Mouse (Mus musculus): ENCODE measurements around the gene AW209491. TPM values are rescaled to one million over a fixed set of nuclear protein-coding genes. Genes with fewer than 3 reads are reported as not detected.

AW209491 gene
- polyA plus RNA-seq (2016; fragmentation: Nextera tagmentation; extraction: Ambion mirVana) = 32.1 and 36.4 TPM in 2 replicates

DNA sequence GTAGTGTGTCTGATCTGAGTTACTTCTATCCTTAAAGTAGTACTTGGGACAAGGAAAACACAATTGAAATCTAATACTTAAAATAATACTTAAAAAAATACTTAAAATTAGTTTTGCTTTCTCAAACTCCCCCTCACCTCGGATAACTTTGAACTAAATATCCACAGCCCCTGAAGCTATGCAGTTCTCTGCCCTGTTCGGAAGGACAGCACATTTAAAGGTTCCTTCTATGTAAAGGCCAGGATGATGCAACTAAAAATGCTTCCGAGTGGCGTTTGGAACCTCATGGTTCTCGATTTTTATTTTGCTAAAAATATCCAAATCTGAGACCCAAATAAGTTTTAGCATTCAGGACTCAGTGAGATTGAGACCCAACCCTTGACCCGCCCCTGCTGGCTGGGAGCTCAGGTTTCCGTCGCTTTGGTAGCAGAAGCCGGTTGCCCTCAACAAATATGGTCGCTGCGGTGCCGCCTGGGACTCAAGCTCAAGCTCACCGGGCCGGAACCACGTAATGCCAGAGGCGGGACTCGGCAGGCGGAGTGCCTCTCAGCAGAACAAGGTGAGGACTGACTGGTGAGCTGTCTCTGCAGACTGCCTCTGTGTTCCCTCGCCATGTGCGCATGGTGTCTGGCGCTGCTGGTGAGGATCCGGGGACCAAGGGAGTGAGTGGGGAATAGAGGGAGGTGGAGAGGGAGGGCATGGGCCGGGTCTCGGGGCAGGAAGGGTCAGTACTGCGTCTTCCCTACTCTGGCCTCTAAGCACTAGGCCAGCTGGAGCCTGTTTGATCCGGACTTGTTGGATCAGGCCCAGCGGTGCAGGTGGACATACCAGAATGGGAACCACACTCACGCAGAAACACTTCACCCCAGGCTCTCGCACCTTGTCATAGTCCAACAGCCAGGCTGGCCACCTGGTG lies at the start of gene AW209491:
TSS of gene AW209491 (plus strand) at position 429 of the 916 bp plus-strand sequence.
- H3K9me3 ChIP-seq = no peaks in the 10 kb centered on the region
- DNase-seq (ENCODE audit: extremely low spot score, low spot score) = peak; percentile 92
- peak within 1 kb of the TSS; percentile 91 for H3K27ac ChIP-seq
- peaks cover 18% of the 10 kb centered on the region for H3K4me1 ChIP-seq
- no peaks in the 10 kb centered on the region for H3K27me3 ChIP-seq (ENCODE audit: poor library complexity, severe bottlenecking)
- peak within 1 kb of the TSS; percentile 75 for H3K4me3 ChIP-seq
- H3K36me3 ChIP-seq (replicated peaks) = peaks cover 43% of the 10 kb centered on the region
- WGBS = 2% methylated on average over 29 of the region's 29 CpGs

DNA sequence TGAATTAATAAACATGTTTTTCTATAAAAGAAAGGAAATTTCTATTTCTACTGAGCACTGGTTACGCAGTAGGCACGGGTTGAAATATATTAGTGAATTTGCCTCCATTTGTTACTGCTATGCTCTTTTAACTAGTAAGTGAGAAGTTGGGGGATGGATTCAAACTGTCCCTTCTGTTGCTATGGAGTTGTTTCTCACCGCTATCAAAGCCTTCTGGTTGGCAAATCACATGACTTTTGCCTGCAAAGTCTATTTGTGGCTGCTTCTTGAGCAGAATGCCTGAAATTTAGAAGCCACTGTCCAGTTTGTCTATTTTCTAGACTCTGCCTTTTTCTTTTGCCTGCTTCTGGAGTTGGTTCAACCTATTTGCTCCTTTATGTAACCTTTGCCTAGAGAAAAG lies 49.6 kb upstream of the AW209491 start:
- no peaks in the 10 kb centered on the region for H3K36me3 ChIP-seq (replicated peaks)
- no peak overlapping the region for H3K27ac ChIP-seq
- 84% methylated on average over 3 of the region's 3 CpGs for WGBS
- no peaks in the 10 kb centered on the region for H3K27me3 ChIP-seq (ENCODE audit: poor library complexity, severe bottlenecking)
- H3K4me1 ChIP-seq = peaks cover 15% of the 10 kb centered on the region; the same call in 1 of the 2 replicates
- H3K4me3 ChIP-seq = no peak overlapping the region
- H3K9me3 ChIP-seq = peaks cover 1% of the 10 kb centered on the region; the same call in 1 of the 2 replicates
- no peak for DNase-seq (ENCODE audit: extremely low spot score, low spot score)

DNA sequence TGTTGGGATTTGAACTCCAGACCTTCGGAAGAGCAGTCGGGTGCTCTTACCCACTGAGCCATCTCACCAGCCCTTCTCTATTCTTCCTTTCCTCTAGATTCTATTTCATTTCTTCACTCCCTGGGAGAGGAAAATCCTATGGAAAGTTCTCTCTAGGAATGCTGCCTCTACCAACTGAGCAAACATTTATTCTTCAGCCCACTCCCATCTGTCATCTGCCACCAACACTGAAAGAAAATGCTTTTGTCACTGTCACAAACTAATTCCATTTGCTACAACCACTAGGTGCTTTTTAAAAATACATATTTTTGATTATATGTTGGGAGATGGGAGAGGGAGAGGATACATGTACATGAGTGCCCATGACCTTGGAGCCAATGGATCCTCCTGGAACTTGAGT lies 27.2 kb upstream of the AW209491 start:
- WGBS = 96% methylated on average over 2 of the region's 2 CpGs
- no peak for DNase-seq (ENCODE audit: extremely low spot score, low spot score)
- Histone ChIP-seq H3K9me3 (no peaks in the 10 kb centered on the region), H3K4me1 (no peaks in the 10 kb centered on the region), H3K4me3 (no peak overlapping the region), H3K27me3 (ENCODE audit: poor library complexity, severe bottlenecking) (no peaks in the 10 kb centered on the region), H3K27ac (no peak overlapping the region), H3K36me3 (replicated peaks) (no peaks in the 10 kb centered on the region)

DNA sequence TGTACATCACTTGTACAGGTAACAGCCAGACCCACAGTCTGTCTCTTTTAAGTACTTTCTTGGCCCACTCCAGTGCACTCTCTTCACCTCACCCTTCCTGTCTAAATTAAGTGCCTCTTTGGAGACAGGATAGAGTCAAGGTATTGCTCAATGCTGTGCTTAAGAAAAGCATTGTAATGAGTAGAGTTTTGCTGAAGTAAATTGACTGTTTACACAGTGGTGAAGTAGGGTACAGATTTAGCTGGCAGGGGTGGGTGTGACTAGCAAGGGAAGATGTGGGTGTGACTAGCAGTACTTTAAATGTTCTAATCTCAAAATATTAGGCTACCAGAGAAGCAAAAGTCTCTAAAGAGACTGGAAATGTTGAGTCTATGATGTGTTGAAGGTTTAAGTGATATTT lies 22.3 kb upstream of the AW209491 start:
- H3K4me3 ChIP-seq = no peak overlapping the region
- H3K27me3 ChIP-seq (ENCODE audit: poor library complexity, severe bottlenecking) = no peaks in the 10 kb centered on the region
- no peak for DNase-seq (ENCODE audit: extremely low spot score, low spot score)
- H3K4me1 ChIP-seq = 0 out of 2 replicates have a peak, but pooled peaks cover 7% of the 10 kb centered on the region
- H3K36me3 ChIP-seq (replicated peaks) = peaks cover 26% of the 10 kb centered on the region
- H3K9me3 ChIP-seq = no peaks in the 10 kb centered on the region
- H3K27ac ChIP-seq = no peak overlapping the region

DNA sequence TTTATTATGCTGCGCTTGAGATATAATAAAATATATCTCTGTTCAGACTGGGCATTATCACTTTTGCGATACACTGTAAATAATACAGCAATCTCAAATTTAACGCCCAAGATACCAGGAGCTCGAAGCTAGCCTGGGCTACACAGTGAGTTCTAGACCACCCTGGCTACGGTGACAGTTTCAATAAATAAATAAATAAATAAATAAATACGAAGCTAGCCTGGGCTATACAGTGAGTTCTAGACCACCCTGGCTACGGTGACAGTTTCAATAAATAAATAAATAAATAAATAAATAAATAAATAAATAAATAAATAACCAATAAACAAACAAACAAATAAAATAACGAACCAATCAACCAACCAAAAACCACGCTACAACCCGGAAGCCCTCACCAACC lies 17.5 kb upstream of the AW209491 start:
- Histone ChIP-seq H3K27ac (peak overlapping the region; percentile 89), H3K4me1 (peaks cover 15% of the 10 kb centered on the region), H3K27me3 (ENCODE audit: poor library complexity, severe bottlenecking) (no peaks in the 10 kb centered on the region), H3K9me3 (no peaks in the 10 kb centered on the region), H3K4me3 (peak overlapping the region; percentile 87), H3K36me3 (replicated peaks) (peaks cover 45% of the 10 kb centered on the region)
- no peak for DNase-seq (ENCODE audit: extremely low spot score, low spot score)
- 8% methylated on average over 10 of the region's 10 CpGs for WGBS

DNA sequence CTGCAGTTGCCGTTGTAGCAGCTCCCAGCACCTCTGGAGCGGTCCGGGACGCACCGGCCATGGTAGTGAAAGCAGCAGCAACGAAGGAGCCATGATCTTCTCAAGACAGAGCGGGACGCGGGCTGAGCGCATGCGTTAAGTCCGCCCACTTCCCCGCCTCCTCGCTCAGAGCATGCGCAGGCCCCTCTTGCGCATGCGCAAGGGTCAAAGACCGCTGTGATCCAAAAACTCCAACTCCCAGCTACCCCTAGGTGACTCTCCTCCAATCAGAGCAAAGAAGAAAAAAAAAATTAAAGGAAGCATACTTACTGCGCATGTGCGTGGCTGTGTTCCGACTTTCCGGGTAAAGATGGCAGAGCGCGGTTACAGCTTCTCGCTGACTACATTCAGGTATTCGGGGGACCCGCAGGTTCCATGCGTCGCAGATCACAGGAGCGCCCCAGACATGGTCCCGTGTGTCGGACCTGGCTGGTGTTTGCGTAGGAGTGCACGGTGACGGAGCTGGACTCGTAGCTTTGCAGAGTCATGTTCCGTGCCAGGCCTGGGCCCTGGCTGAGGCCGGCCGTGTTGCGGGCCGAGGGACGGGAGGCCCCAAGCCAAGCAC lies 16.9 kb upstream of the AW209491 start, which contains the start of the genes Mrpl32 and Psma2:
TSS of gene Mrpl32 (minus strand) at position 240 of the 604 bp plus-strand sequence.
TSS of gene Psma2 (plus strand) at position 315 of the 604 bp plus-strand sequence.
- Histone ChIP-seq H3K36me3 (replicated peaks) (peaks cover 51% of the 10 kb centered on the region), H3K4me3 (peak within 1 kb of the TSS; percentile 87)
- WGBS = under 1% methylated on average over 42 of the region's 42 CpGs

DNA sequence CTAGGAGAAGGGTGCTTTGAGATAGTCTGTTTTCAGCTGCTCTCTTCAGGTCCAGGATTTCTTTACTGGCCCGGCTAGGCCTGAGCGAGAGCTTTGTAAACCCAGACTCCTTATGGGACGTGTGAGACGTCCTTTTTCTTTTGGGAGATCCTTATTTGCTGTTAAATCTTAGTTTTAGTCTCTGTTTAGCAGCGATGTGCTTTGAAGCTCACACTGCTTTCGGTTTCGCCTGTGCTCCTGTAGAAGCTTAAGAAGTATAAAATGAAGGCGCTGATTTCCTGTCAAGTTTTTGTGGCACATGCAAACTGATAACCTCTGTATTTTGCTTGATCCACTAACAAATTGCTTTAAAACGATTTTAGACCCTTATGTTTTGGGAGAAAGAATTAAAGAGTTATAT lies 16.4 kb upstream of the AW209491 start:
- 2% methylated on average over 9 of the region's 9 CpGs for WGBS
- Histone ChIP-seq H3K9me3 (no peaks in the 10 kb centered on the region), H3K36me3 (replicated peaks) (peaks cover 54% of the 10 kb centered on the region), H3K4me3 (peak overlapping the region; percentile 87), H3K27me3 (ENCODE audit: poor library complexity, severe bottlenecking) (no peaks in the 10 kb centered on the region), H3K27ac (peak overlapping the region; percentile 89), H3K4me1 (peaks cover 15% of the 10 kb centered on the region)
- no peak for DNase-seq (ENCODE audit: extremely low spot score, low spot score)

More for the DNA sequence above, 16.9 kb upstream of the AW209491 start, which contains the start of the genes Mrpl32 and Psma2:
- no peaks in the 10 kb centered on the region for H3K9me3 ChIP-seq
- peaks cover 15% of the 10 kb centered on the region for H3K4me1 ChIP-seq
- DNase-seq (ENCODE audit: extremely low spot score, low spot score) = peak; percentile 94
- no peaks in the 10 kb centered on the region for H3K27me3 ChIP-seq (ENCODE audit: poor library complexity, severe bottlenecking)
- H3K27ac ChIP-seq = peak within 1 kb of the TSS; percentile 89

DNA sequence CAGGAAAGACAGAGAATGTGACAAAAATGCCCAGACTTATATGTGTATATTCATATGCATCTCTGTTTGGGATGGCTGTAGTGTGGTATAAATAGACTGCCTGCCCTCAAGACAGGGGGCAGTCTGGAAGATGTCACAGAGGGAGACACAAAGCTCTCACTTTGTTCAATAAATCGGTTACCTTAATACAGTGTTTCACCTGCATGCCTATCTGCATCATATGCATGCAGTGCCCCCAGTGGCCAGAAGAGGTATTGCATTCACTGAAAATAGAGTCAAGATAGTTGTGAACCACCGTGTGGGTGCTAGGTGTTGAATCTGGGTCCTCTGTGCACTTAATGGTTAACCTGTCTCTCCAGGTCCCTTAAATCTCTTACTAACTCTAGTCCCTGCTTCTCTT lies 11.2 kb upstream of the AW209491 start:
- H3K4me3 ChIP-seq = no peak overlapping the region
- no peaks in the 10 kb centered on the region for H3K9me3 ChIP-seq
- H3K4me1 ChIP-seq = peaks cover 8% of the 10 kb centered on the region
- no peak overlapping the region for H3K27ac ChIP-seq
- H3K36me3 ChIP-seq (replicated peaks) = peaks cover 80% of the 10 kb centered on the region
- H3K27me3 ChIP-seq (ENCODE audit: poor library complexity, severe bottlenecking) = no peaks in the 10 kb centered on the region
- WGBS = 71% methylated on average over 2 of the region's 2 CpGs
- DNase-seq (ENCODE audit: extremely low spot score, low spot score) = peak; percentile 54

DNA sequence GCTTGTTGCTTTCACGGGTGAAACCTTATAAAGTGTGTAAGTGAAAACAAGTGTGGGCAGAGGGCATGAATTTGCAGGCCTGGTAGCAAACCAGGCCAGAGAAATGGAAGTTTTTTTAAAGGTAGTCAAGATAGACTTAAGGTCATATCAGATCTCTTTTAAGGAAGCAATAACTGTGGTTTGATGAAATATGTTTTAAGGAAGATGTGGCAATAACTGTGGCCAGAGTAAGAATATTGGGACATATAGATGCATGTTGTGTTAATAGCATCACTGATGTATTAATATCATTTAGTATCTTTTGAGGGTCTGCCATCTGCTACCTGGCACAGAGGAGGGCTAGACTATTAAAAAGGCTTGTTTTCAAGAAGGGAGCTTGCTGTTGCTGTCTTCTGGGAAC lies 10.0 kb downstream of the AW209491 start:
- Histone ChIP-seq H3K36me3 (replicated peaks) (peaks cover 69% of the 10 kb centered on the region), H3K27ac (no peak overlapping the region), H3K27me3 (ENCODE audit: poor library complexity, severe bottlenecking) (no peaks in the 10 kb centered on the region), H3K4me3 (no peak overlapping the region), H3K4me1 (no peaks in the 10 kb centered on the region), H3K9me3 (no peaks in the 10 kb centered on the region)
- no peak for DNase-seq (ENCODE audit: extremely low spot score, low spot score)
- 72% methylated on average over 1 of the region's 1 CpGs for WGBS

DNA sequence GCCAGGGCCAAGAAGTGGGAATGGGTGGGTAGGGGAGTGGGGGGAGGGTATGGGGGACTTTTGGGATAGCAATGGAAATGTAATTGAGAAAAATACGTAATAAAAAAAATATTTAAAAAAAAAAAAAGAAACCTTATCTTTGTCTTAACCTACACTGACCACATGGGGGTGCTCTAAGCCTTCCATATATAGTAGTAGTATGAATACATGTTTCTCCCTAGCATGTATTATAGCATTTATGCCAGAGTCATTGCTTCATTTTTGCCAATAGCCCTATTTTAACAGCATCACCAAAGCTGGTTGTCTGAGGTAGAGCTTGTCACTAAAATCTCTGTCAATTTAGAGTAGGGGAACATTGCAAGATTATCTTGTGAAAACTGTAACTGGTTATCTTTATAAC lies 19.3 kb downstream of the AW209491 start:
- no peak overlapping the region for H3K4me3 ChIP-seq
- H3K9me3 ChIP-seq = peaks cover 7% of the 10 kb centered on the region; the same call in 1 of the 2 replicates
- no peaks in the 10 kb centered on the region for H3K27me3 ChIP-seq (ENCODE audit: poor library complexity, severe bottlenecking)
- H3K4me1 ChIP-seq = no peaks in the 10 kb centered on the region
- H3K27ac ChIP-seq = no peak overlapping the region
- DNase-seq (ENCODE audit: extremely low spot score, low spot score) = no peak
- no peaks in the 10 kb centered on the region for H3K36me3 ChIP-seq (replicated peaks)
- WGBS = 27% methylated on average over 1 of the region's 1 CpGs

DNA sequence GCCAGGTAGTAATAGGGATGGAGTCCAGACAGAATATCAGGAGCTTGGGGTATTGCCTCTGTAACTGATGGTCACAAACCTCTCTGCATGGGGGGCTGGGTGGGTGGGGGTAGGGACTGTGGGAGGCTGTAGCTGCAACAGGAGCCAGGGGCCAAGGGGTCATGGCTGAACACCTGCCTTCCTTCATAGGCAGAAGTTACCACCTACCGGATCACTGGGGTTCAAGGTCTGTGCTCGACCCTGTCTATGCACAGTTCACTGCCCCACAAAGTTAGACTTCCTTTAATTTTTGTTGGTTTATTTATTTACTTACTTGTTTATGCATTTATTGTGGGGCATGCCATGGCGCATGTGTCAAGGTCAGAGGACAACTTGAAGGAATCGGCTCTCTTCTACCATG lies 37.2 kb downstream of the AW209491 start:
- H3K4me1 ChIP-seq = peaks cover 5% of the 10 kb centered on the region; the same call in 1 of the 2 replicates
- H3K36me3 ChIP-seq (replicated peaks) = no peaks in the 10 kb centered on the region
- WGBS = 90% methylated on average over 4 of the region's 4 CpGs
- H3K4me3 ChIP-seq = no peak overlapping the region
- DNase-seq (ENCODE audit: extremely low spot score, low spot score) = no peak
- no peaks in the 10 kb centered on the region for H3K27me3 ChIP-seq (ENCODE audit: poor library complexity, severe bottlenecking)
- no peaks in the 10 kb centered on the region for H3K9me3 ChIP-seq
- H3K27ac ChIP-seq = no peak overlapping the region

DNA sequence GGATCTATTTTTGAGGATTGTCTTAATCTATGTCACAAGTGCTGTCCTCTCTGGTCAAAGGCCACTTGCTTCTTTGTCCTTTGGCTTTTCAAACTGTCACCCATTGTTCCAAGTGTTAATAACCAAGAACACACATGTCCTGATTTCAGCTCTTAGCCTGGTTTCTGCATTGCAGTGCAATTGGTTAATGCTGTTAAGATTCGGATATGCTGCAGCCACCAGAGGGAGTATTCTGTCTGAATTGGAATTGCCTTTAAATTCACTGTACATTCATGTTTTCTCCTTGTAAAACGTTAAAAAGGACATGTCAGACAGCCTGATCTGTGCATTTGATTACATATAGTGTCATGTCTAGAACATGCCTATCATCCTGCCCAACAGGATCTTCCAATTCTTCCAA lies 40.4 kb downstream of the AW209491 start:
- H3K9me3 ChIP-seq = no peaks in the 10 kb centered on the region
- WGBS = 47% methylated on average over 2 of the region's 2 CpGs
- H3K27ac ChIP-seq = no peak overlapping the region
- no peaks in the 10 kb centered on the region; the same call in 1 of the 2 replicates for H3K4me1 ChIP-seq
- H3K27me3 ChIP-seq (ENCODE audit: poor library complexity, severe bottlenecking) = no peaks in the 10 kb centered on the region
- DNase-seq (ENCODE audit: extremely low spot score, low spot score) = no peak
- no peaks in the 10 kb centered on the region for H3K36me3 ChIP-seq (replicated peaks)
- no peak overlapping the region for H3K4me3 ChIP-seq
